Mouse (Mus musculus): ENCODE results near the gene Gm14214. TPM values are rescaled to one million over a fixed set of nuclear protein-coding genes. Genes with fewer than 3 reads are reported as not detected.

Gm14214 gene
- total RNA-seq, 2 experiments from 2014 or later: not detected

- H3K27ac ChIP-seq: peak within 1 kb of the TSS; percentile 100
- TF ChIP-seq CTCF (IDR thresholded peaks at IDR 0.05): no peak; the same call in 1 of the 2 replicates
- DNase-seq (ENCODE audit: extremely low spot score in 1 of 2, low spot score in 2 of 2): peak; percentile 93 to 95
- H3K4me3 ChIP-seq: peak within 1 kb of the TSS; percentile 96
- intact Hi-C loops (cut with DNase I): no loop called here
Observed at GRCm38 (mm10) chr2:154790656-154791483, 21.0 kb upstream of the Gm14214 start, which contains the start of the genes Raly and a. Raly (plus strand) TSS chr2:154791096. a (plus strand) TSS chr2:154791402.

GRCm38 (mm10) chr2:154789977-154790655 is 20.3 kb upstream of the Gm14214 start:
- intact Hi-C loops (cut with DNase I): no loop called here
- DNase-seq (ENCODE audit: extremely low spot score in 1 of 2, low spot score in 2 of 2): no peak
- Histone ChIP-seq H3K4me3 (peak overlapping the region; percentile 96), H3K27ac (peak overlapping the region; percentile 100)
- no peak; the same call in 1 of the 2 replicates for TF ChIP-seq CTCF (IDR thresholded peaks at IDR 0.05)

GRCm38 (mm10) chr2:154789381-154789780 is 19.6 kb upstream of the Gm14214 start:
- no peak for DNase-seq (ENCODE audit: extremely low spot score in 1 of 2, low spot score in 2 of 2)
- H3K4me3 ChIP-seq: no peak overlapping the region
- TF ChIP-seq CTCF (IDR thresholded peaks at IDR 0.05): no peak
- intact Hi-C loops (cut with DNase I): no loop called here
- H3K27ac ChIP-seq: no peak overlapping the region

GRCm38 (mm10) chr2:154786776-154787175 is 16.9 kb upstream of the Gm14214 start:
- no peak for DNase-seq (ENCODE audit: extremely low spot score in 1 of 2, low spot score in 2 of 2)
- intact Hi-C loops (cut with DNase I): no loop called here
- H3K4me3 ChIP-seq: no peak overlapping the region
- no peak overlapping the region for H3K27ac ChIP-seq
- TF ChIP-seq CTCF (IDR thresholded peaks at IDR 0.05): no peak

- intact Hi-C loops (cut with DNase I): no loop called here
- no peak for DNase-seq (ENCODE audit: extremely low spot score in 1 of 2, low spot score in 2 of 2)
- Histone ChIP-seq H3K27ac (no peak overlapping the region), H3K4me3 (no peak overlapping the region)
- TF ChIP-seq CTCF (IDR thresholded peaks at IDR 0.05): no peak
Observed at GRCm38 (mm10) chr2:154786187-154786586, 16.4 kb upstream of the Gm14214 start.

- no peak for DNase-seq (ENCODE audit: extremely low spot score in 1 of 2, low spot score in 2 of 2)
- Histone ChIP-seq H3K27ac (no peak overlapping the region), H3K4me3 (no peak overlapping the region)
- intact Hi-C loops (cut with DNase I): no loop called here
- TF ChIP-seq CTCF (IDR thresholded peaks at IDR 0.05): no peak
Observed at GRCm38 (mm10) chr2:154785284-154785683, 15.5 kb upstream of the Gm14214 start.

- Histone ChIP-seq H3K4me3 (no peak overlapping the region), H3K27ac (no peak overlapping the region)
- TF ChIP-seq CTCF (IDR thresholded peaks at IDR 0.05): no peak
- intact Hi-C loops (cut with DNase I): no loop called here
- no peak for DNase-seq (ENCODE audit: extremely low spot score in 1 of 2, low spot score in 2 of 2)
Observed at GRCm38 (mm10) chr2:154782856-154783650, 13.2 kb upstream of the Gm14214 start.

- intact Hi-C loops (cut with DNase I): no loop called here
- no peak for DNase-seq (ENCODE audit: extremely low spot score in 1 of 2, low spot score in 2 of 2)
- TF ChIP-seq CTCF (IDR thresholded peaks at IDR 0.05): no peak
- Histone ChIP-seq H3K27ac (no peak overlapping the region), H3K4me3 (no peak overlapping the region)
Observed at GRCm38 (mm10) chr2:154782361-154782760, 12.5 kb upstream of the Gm14214 start.

GRCm38 (mm10) chr2:154779648-154780047 is 9.8 kb upstream of the Gm14214 start:
- no peak overlapping the region for H3K27ac ChIP-seq
- intact Hi-C loops (cut with DNase I): no loop called here
- DNase-seq (ENCODE audit: extremely low spot score in 1 of 2, low spot score in 2 of 2): no peak
- TF ChIP-seq CTCF (IDR thresholded peaks at IDR 0.05): no peak
- H3K4me3 ChIP-seq: no peak overlapping the region

- DNase-seq (ENCODE audit: extremely low spot score in 1 of 2, low spot score in 2 of 2): no peak
- no peak for TF ChIP-seq CTCF (IDR thresholded peaks at IDR 0.05)
- intact Hi-C loops (cut with DNase I): no loop called here
- no peak overlapping the region for H3K27ac ChIP-seq
- no peak overlapping the region for H3K4me3 ChIP-seq
Observed at GRCm38 (mm10) chr2:154776496-154776895, 6.7 kb upstream of the Gm14214 start.

GRCm38 (mm10) chr2:154774032-154774431 is 4.2 kb upstream of the Gm14214 start:
- H3K27ac ChIP-seq: no peak overlapping the region
- no peak overlapping the region for H3K4me3 ChIP-seq
- peak; percentile 29 for TF ChIP-seq CTCF (IDR thresholded peaks at IDR 0.05)
- no peak for DNase-seq (ENCODE audit: extremely low spot score in 1 of 2, low spot score in 2 of 2)
- intact Hi-C loops (cut with DNase I): no loop called here

- intact Hi-C loops (cut with DNase I): no loop called here
- no peak overlapping the region; the same call in 1 of the 2 replicates for H3K27ac ChIP-seq
- H3K4me3 ChIP-seq: no peak overlapping the region
- no peak for DNase-seq (ENCODE audit: extremely low spot score in 1 of 2, low spot score in 2 of 2)
- TF ChIP-seq CTCF (IDR thresholded peaks at IDR 0.05): no peak
Observed at GRCm38 (mm10) chr2:154771604-154772003, 1.8 kb upstream of the Gm14214 start.

Measured in left cerebral cortex, adult 2 months (tissue).